Mouse (Mus musculus): ENCODE data around the gene Mug1.

Mug1 gene

GRCm38 (mm10) chr6:121838271-121838670, at the start of gene Mug1:
Mug1 (plus strand) TSS chr6:121838541.
- WGBS, result 79% methylated on average over 4 of the region's 4 CpGs

DNA sequence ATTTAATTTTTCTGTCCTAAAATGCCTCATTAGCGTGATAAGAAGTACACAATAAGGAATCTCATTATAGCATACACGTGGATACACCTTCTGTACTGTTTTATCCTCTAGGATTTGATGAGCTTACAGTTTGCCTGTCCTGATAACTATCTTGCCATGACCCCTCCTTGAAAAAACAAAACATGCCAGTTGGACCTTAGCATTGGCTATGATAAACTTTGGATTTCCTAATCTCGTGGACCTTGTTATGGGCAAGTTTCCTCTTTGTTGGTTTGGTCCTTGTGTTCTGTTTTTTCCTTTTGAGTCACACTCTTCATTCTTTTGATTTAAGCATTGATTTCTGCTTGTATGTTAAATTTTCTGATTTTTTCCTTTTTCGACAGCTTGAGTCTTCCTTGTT, 10.3 kb upstream of the Mug1 start:
- WGBS, result 75% methylated on average over 4 of the region's 4 CpGs

DNA sequence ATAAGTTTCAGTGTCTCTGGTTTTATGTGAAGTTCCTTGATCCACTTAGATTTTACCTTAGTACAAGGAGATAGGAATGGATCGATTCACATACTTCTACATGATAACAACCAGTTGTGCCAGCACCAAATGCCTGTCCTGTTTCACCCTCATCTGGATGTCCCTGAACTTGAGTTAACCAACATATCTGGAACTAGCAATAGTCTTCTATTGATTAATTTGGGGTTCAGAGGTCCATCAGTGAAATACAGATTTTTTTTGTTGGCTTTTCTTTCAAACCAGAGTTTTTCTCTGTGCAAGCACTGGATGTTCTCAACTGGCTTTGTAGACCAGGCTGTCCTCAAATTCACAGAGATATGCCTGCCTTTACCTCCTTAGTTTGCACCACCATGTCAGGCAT, 2.0 kb upstream of the Mug1 start:
- WGBS, result 87% methylated on average over 1 of the region's 1 CpGs

DNA sequence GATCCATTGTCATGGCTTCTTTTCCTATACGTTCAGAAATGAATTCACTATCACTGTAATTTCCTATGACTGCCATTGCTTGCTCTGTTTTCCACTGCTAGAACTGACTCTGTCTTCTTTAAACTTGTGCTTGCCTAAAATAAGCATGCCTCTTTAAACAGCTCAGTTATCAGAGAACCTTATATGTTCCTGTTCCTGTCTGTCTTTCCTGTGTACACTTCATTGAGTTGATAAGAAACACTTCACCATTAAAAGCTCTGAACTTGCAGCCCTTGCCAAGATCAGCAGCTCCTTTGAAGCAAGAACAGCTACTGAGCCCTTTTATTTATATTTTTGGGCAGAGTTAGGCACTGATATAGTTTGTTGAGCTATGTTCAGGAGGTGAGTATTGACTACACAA, 10.0 kb downstream of the Mug1 start:
- 41% methylated on average over 1 of the region's 1 CpGs for WGBS
